Mouse (Mus musculus) ES-Bruce4 (cell line): ENCODE results near the gene Gprc5b.

Experiments used
- CTCF ChIP-seq: IDR thresholded peaks from one replicate; pipeline ENCODE4 v1.8.1; 2011; ENCODE audit warnings: low read depth, low read length
- EP300 ChIP-seq: IDR thresholded peaks from 2 replicates; pipeline ENCODE4 v1.6.1; 2011; ENCODE audit warnings: low read depth, low read length; ENCODE audit not compliant: insufficient read depth
- POLR2A ChIP-seq: IDR thresholded peaks from one replicate; pipeline ENCODE4 v1.8.1; 2011; ENCODE audit warnings: low read length; ENCODE audit not compliant: insufficient read depth

DNA sequence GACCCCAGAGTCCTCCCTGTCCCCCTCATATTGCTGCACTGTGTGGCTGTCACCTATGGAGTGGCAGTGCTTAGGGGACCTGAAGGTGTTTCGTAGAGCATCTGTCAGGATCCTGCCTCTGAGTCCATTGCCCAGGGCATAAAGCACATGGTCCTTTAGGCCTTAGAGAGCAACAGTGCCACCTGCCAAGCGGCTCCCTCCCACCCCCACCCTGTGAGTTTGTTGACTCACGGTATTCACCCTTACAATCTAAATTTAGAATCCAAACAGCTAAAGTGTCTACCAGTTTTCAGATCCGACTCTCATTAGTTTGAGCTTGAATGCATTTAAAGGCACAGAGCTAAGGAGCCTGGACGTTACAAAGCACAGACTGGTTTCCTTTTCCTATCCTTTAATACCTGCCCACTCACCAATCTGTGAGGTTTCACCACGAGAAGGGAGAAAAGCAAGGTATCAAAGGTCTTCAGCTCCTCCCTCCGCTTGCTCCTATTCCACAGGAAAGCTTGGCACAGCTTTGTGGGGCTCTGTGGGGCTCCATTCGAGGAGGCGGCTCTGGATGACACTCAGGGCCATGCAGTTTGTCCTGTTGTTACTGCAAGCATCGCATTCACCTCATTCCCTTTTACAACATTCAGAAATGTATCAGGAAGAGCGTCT, 41.3 kb downstream of the Gprc5b start:
- TF ChIP-seq CTCF, result no peak
- TF ChIP-seq EP300, result no peak
- no peak for TF ChIP-seq POLR2A
